Mouse (Mus musculus) natural killer cell, adult 2 months (primary cell): ENCODE measurements around the gene Morn1.
A peak's percentile ranks its signal among the peaks of the same experiment; 100 is the strongest.

Experiments used
- DNase-seq, 2 experiments: peaks; one replicate each; pipeline ENCODE4 v3.0.0; 2022; ENCODE audit warnings: low spot score in 2 of 2

Gene Morn1

DNA sequence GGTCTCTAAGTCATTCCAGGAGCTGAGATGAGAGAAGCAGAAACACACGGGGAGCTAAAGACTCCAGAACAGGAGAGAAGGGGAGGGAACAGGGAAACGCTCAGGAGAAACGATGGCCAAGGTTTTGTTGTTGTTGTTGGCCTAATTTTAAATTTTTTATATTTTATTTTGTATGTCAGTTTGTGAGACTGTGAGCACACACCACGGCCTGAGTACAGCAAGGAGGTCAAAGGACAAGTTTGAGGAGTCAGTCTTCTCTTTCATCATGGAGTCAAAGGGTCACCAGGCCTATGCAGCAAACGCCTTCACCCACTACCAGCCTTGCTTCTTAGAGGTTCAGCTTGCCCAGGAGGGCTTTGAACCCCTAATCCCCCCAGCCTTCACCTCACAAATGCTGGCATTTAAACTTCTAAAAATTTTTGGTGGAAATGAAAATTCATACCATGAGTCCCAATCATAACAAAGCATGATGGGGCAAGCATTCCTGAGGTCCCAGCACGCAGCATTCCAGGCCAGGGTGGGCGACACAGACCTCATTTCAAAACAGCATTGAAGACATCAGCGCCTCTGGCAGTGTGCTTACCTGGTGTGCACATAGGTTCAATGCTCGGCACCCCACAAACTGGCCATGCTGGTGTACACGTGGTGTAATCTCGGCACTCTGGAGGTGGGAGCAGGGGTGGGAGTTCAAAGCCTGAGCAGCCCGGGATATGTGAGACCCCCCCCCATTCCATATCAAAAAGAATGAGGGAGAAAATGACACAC, 53.1 kb downstream of the Morn1 start:
- DNase-seq: no peak

GRCm38 (mm10) chr4:155140150-155140549, 53.8 kb downstream of the Morn1 start:
- no peak for DNase-seq

DNA sequence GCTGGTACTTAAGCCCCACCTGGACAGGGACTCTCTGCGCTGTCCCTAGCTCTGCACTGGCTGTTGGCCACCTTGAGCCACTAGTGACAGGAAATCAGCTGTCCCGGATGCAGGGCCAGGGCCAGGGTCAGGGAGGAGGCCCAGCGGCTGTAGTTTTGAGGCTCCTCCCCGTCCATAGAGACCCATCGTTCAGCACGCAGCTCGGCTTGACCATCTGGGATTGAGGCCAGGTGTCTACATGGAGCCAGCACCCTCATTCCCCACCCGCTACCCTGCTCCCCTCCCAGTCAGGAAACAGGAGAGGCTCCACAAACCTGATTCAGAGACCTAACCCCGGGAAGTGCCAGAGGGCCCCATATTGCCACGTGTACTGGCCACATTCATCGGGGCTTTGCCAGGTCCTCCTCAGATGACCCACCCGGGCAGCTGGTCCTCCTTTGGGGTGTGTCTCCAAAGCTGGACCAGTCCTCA, 54.5 kb downstream of the Morn1 start:
- DNase-seq: no peak

DNA sequence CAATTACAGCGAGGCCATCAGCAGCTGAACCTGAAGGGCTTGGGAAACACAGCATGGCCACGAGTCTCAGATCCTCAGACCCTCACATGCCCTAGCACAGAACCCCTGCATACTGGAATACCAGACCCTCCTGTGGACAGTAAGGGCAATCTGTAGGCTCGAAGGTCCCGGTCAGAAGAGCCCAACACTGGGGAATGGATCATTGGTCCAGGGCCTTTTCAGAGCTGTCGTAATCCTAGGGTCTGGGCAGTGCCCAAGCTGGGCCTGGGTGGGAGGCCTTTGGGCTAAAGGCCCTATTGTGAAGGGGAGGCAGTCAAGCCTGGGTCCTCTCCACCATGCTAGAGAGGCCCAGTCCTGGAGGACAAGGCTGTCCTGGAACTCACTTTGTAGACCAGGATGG, 56.5 kb downstream of the Morn1 start:
- no peak for DNase-seq

DNA sequence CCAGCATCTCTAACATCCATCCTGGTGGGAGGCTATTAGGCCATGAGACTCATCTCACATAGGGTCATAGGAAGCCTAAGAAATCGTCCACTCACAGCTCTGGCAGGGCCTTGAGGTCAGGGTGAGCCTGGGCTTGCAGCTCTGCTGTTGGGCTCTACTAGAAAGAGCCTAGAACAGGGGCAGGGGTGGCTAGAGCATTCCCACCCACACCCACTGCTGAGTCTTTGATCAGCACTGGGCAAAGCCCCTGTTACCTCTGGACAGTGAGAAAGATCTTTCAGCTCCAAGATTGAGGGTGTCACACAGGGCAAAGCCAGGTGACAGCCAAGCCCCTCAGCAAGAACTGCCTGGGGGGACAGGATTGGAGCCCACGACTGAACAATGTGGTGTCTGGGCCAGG, 57.0 kb downstream of the Morn1 start:
- DNase-seq: no peak

DNA sequence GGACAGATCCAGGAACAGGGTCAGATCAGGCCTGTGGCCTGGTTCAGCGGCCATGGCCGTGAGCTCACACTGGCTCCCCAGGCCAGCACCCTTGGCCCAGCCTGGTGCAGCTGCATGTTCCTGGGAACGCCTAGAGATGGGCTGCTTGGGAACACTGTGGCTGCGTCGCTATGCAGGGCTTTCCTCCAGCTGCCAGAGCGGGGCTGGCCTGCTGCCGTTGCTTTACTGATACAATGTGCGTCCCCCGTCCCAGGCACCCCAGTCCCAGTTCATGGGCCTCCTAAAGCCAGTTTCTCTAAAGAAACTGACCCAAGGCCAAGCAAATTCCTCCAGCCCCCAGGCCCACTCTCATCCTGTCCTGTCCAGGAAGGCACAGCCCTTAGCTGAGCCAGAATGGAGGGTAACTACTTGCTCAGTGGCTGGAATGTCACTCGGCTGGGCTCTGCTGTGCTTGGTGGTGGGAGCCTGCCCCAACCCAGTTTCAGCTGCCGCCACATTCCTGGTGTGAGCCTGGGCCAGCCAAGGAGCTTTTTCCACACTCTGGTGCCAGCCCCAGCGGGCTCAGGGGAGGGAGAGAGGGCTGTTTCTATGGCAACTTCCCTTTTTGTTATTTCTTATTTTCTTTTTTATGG, 57.6 kb downstream of the Morn1 start:
- DNase-seq: no peak

DNA sequence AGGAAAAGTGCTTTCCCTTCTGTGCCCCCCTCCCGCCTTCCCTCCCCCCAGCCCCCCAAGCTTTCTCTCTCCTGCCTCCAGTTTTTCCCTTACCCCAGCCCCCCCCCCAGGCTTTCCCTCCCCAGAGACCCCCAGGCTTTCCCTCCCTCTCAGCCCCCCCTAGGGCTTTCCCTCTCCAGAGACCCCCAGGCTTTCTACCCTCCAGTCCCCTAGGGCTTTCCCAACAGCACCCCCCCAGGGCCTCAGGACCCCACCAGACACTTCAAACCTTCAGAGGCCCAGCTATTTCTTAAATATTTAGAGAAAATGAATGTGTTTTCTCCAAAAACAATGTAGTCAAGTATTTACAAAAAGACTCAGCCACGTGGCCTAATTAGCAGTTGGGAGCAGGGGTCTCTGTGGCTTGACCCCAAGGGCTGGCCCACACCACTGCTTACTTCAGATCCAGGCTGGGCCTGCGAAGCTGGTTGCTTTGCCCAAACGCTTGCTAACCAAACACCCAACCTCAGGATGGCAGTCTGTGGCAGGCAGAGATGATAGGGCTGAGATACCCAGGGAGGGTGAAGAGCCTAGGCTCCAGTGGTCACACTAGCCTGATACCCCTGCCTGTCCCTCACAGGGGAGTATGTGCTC, 58.3 kb downstream of the Morn1 start:
- DNase-seq: no peak

- DNase-seq: no peak
These were observed 59.9 kb downstream of the Morn1 start for GRCm38 (mm10) chr4:155146107-155146823.

- no peak for DNase-seq
These were observed 62.1 kb downstream of the Morn1 start for GRCm38 (mm10) chr4:155148453-155148852.

- DNase-seq: no peak
These were observed 62.7 kb downstream of the Morn1 start for GRCm38 (mm10) chr4:155148910-155149698.

DNA sequence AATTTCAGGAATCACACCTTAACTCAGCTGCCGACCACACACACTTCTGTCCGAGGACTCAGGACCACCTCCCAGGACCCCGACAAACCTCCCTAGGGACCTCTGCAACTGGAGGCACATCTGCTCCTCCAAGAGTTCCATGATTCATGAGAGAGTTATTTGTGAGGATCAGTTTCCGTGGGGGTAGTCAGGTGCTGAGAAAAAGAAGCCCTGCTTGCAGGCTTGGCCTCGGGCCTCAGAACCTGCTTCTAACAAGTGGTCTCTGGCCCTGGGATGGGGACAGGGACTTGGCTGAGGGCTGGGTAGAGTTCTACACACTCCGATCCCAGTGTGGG, 63.5 kb downstream of the Morn1 start:
- DNase-seq: no peak

GRCm38 (mm10) chr4:155150276-155151113, 64.1 kb downstream of the Morn1 start:
- peak; percentile 42 to 66 for DNase-seq

DNA sequence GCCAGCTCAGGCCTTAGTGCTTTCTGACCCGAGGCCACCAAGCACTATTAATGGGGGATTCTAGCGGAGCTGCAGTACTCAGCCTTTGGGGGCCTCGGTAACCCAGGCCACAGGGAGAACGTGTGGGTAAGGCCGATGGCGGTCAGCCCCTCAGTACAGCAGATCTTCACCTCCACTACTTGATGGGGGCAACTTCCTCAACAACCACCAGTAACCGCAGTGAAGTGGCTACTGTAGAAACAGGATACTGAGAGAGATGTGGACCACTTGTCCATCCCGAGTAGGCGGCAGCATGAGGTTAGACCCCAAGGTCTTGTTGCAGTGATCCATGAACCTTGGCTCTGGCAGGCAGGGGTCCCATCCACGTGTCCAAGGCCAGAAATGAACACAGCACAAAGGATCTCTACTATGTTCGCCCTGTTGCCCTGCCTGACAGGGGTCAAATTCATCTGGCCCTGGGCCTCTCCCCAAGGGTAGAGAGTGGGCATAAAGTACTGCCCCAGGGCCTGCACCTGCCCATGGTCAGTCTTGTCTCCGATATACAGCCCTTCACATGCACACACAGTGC, 64.9 kb downstream of the Morn1 start:
- DNase-seq: peak; percentile 11 to 13

- DNase-seq: no peak
These were observed 65.5 kb downstream of the Morn1 start for GRCm38 (mm10) chr4:155151845-155152244.

DNA sequence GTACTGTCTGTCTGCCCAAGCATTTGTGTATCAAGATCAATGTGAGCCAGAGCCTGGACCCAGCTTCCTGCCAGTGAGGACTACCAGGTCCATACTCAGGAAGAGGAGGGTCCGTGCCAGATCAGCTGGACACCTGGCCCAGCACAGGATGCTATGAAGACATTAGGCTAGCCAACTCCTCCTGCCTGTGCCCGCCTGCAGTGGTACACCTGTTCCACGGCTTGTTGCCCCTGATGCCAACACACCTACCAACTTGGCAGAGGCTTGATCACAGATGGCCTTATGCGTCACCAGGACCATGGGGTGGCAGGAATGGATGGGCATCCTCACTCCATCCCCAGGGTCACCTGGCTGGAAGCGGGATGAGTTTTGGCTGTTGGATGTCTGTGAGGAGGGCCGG, 66.1 kb downstream of the Morn1 start:
- no peak for DNase-seq

DNA sequence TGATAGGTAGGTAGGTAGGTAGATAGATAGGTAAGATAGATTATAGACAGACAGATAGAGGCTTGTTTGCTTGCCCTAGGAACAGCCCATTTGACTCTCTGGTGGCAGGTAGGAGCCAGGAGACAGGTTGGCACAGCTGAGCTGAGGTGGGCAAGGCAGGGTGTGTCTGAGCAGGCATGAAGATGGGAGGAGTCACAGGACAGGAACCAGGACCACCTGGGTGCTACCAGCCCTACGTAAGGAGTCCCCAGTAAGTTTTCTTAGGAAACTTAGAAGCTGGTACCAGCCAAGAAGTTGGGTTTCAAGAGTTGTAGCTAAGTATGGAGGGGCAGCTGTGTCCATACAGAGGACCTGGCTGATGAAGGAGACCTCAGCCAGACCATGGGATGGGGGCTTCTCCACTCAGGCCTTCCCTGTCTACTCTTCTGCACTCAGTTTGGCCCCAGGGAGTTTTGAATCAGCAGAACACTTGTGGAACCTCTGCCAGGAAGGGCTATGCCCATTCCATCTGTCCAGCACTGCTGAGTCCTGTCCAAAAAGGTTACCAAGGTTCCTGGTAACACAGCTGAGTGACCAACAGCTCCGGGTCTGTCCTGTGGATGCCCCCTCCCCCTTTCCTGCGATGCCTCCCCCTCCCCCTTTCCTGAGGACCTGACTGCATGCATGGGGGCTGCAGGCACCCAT, 67.2 kb downstream of the Morn1 start:
- no peak for DNase-seq

- no peak for DNase-seq
These were observed 68.6 kb downstream of the Morn1 start for GRCm38 (mm10) chr4:155154986-155155385.

- DNase-seq: no peak
These were observed 70.4 kb downstream of the Morn1 start for GRCm38 (mm10) chr4:155156734-155157133.

DNA sequence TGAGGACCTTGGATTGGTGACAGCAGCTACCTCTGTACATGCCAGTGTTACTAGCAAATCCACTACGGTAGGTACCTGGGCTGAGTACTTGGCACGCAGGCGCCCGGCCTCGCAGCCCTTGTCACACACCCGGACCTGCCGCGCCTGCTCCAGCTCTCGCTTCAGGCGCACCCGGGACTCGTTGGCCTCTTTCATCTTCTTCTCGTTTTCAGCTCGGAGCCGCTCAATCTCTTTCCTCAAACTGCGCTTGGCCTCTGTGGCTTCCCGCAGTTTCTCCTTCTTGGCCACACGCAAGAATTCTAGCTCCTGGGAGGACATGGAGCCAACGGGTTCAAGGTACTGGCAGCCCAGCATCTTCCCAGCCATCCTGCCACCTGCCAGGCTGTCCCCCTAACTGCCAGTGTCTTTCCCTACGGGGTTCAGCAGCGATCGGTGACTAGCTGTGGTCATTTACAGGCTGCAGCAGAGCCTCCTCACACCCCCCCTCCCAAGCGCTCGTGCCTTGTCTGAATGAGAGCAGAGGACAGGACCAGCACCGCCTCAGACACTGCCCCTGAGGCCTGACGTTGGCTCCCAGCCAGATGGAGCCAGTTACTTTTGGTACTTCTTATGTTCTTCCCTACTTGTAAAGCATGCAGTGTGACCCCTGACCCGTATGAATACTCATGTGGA, 71.6 kb downstream of the Morn1 start:
- DNase-seq: no peak
